Mouse (Mus musculus) inflammation-experienced regulatory T-cells (primary cell): ENCODE measurements around the gene Exog. TPM values are rescaled to one million over a fixed set of nuclear protein-coding genes. Genes with fewer than 3 reads are reported as not detected.

Experiments used
- polyA plus RNA-seq, 2 experiments: library from polyadenylated mRNA; unstranded; fragments of 100-300 nt; shearing (Covaris generic); gene quantifications; one replicate each; pipeline ENCODE4 v1.2.1; 2017

Exog gene
- polyA plus RNA-seq: 10 to 100 TPM; 14.2 to 27.0 TPM

GRCm38 (mm10) chr9:119444738-119445429, at the start of gene Exog:
Gene Exog (plus strand): TSS chr9:119444943.

GRCm38 (mm10) chr9:119401801-119402214, 42.9 kb upstream of the Exog start, which contains the start of gene Acvr2b:
Gene Acvr2b (plus strand): TSS chr9:119402118.

Other genes starting within 250 kb of the Exog start
- gene Slc22a13, start 235.8 kb upstream of the Exog start, polyA plus RNA-seq: 1 to 10 TPM in 1 of 2 experiments, under 1 TPM in 1; 0.52 to 1.2 TPM
- 10 to 100 TPM; 20.7 to 21.4 TPM for gene Oxsr1, start 122.5 kb upstream of the Exog start, polyA plus RNA-seq
- gene Acaa1a, start 105.3 kb upstream of the Exog start, polyA plus RNA-seq: 100 to 1,000 TPM; 113 to 124 TPM
- 10 to 100 TPM; 79.6 to 99.8 TPM for gene Myd88, start 103.5 kb upstream of the Exog start, polyA plus RNA-seq
- 1 to 10 TPM in 1 of 2 experiments, under 1 TPM in 1; 0.49 to 1.3 TPM for gene Xylb, start 87.6 kb upstream of the Exog start, polyA plus RNA-seq
- gene Slc22a14, start 79.4 kb upstream of the Exog start, polyA plus RNA-seq: under 1 TPM in 1 of 2 experiments, not detected in 1; 0.29 TPM
- gene Acvr2b, start 42.8 kb upstream of the Exog start, polyA plus RNA-seq: under 1 TPM; 0.48 to 0.60 TPM
- gene Scn5a, start 134.1 kb downstream of the Exog start, polyA plus RNA-seq: under 1 TPM in 1 of 2 experiments, not detected in 1; 0.86 TPM